Mouse (Mus musculus): Measurements from ENCODE around the gene Mvb12a. TPM values are rescaled to one million over a fixed set of nuclear protein-coding genes. Genes with fewer than 3 reads are reported as not detected.

The Mvb12a gene
- polyA plus RNA-seq, 1 experiment from 2014 or later = 61.7 TPM

GRCm38 (mm10) chr8:71567587-71567986, 24.9 kb downstream of the Mvb12a start:
- peaks cover 9% of the 10 kb centered on the region; the same call in 1 of the 2 replicates for H3K27me3 ChIP-seq (ENCODE audit: insufficient read depth, low read length)

GRCm38 (mm10) chr8:71568387-71568937, 25.7 kb downstream of the Mvb12a start, which contains the start of gene Slc27a1:
TSS of gene Slc27a1 (plus strand) at chr8:71568882.
- DNase-seq (no peak), ATAC-seq (no peak)
- no peak for TF ChIP-seq CTCF (IDR thresholded peaks at IDR 0.05; ENCODE audit: low read depth)
- TF ChIP-seq EP300 (IDR thresholded peaks at IDR 0.05; ENCODE audit: low read depth) = no peak
- 27% methylated on average over 8 of the region's 13 CpGs for WGBS (ENCODE audit: insufficient replicate concordance)
- Histone ChIP-seq H3K27ac (ENCODE audit: low read depth) (peak within 1 kb of the TSS; percentile 90), H3K27me3 (ENCODE audit: insufficient read depth, low read length) (peaks cover 3% of the 10 kb centered on the region; the same call in 1 of the 2 replicates), H3K4me3 (ENCODE audit: low read depth, low read length) (peak within 1 kb of the TSS; percentile 57), H3K4me1 (ENCODE audit: insufficient read depth) (peaks cover 27% of the 10 kb centered on the region), H3K36me3 (replicated peaks; ENCODE audit: insufficient read depth, low read length) (no peaks in the 10 kb centered on the region), H3K9me3 (ENCODE audit: low read length) (peaks cover 3% of the 10 kb centered on the region; the same call in 1 of the 2 replicates), H3K4me2 (ENCODE audit: low read depth, low read length) (peak within 1 kb of the TSS; percentile 81), H3K9ac (replicated peaks) (peak within 1 kb of the TSS; percentile 55)

More at GRCm38 (mm10) chr8:71567587-71567986, 24.9 kb downstream of the Mvb12a start:
- Histone ChIP-seq H3K9ac (replicated peaks) (no peak overlapping the region), H3K4me2 (ENCODE audit: low read depth, low read length) (no peak overlapping the region), H3K36me3 (replicated peaks; ENCODE audit: insufficient read depth, low read length) (no peaks in the 10 kb centered on the region), H3K4me3 (ENCODE audit: low read depth, low read length) (no peak overlapping the region), H3K9me3 (ENCODE audit: low read length) (peaks cover 3% of the 10 kb centered on the region; the same call in 1 of the 2 replicates), H3K27ac (ENCODE audit: low read depth) (no peak overlapping the region), H3K4me1 (ENCODE audit: insufficient read depth) (peaks cover 32% of the 10 kb centered on the region)
- 74% methylated on average over 7 of the region's 7 CpGs for WGBS (ENCODE audit: insufficient replicate concordance)
- no peak for TF ChIP-seq CTCF (IDR thresholded peaks at IDR 0.05; ENCODE audit: low read depth)
- no peak for TF ChIP-seq EP300 (IDR thresholded peaks at IDR 0.05; ENCODE audit: low read depth)
- ATAC-seq (no peak), DNase-seq (no peak)

GRCm38 (mm10) chr8:71568941-71569340, 26.2 kb downstream of the Mvb12a start:
- Histone ChIP-seq H3K27ac (ENCODE audit: low read depth) (0 out of 2 replicates have a peak overlapping the region, but pooled peaks have one; percentile 44), H3K4me3 (ENCODE audit: low read depth, low read length) (no peak overlapping the region), H3K9me3 (ENCODE audit: low read length) (peaks cover 3% of the 10 kb centered on the region; the same call in 1 of the 2 replicates), H3K9ac (replicated peaks) (no peak overlapping the region), H3K4me1 (ENCODE audit: insufficient read depth) (peaks cover 27% of the 10 kb centered on the region), H3K36me3 (replicated peaks; ENCODE audit: insufficient read depth, low read length) (no peaks in the 10 kb centered on the region), H3K27me3 (ENCODE audit: insufficient read depth, low read length) (peaks cover 3% of the 10 kb centered on the region; the same call in 1 of the 2 replicates), H3K4me2 (ENCODE audit: low read depth, low read length) (peak overlapping the region; percentile 81; the same call in 1 of the 2 replicates)
- TF ChIP-seq CTCF (IDR thresholded peaks at IDR 0.05; ENCODE audit: low read depth) = no peak
- ATAC-seq (no peak), DNase-seq (no peak)
- WGBS (ENCODE audit: insufficient replicate concordance) = 53% methylated on average over 6 of the region's 6 CpGs

GRCm38 (mm10) chr8:71569366-71570290, 26.9 kb downstream of the Mvb12a start:
- Histone ChIP-seq H3K27ac (ENCODE audit: low read depth) (peak overlapping the region; percentile 90), H3K4me2 (ENCODE audit: low read depth, low read length) (peak overlapping the region; percentile 81), H3K36me3 (replicated peaks; ENCODE audit: insufficient read depth, low read length) (no peaks in the 10 kb centered on the region), H3K9me3 (ENCODE audit: low read length) (no peaks in the 10 kb centered on the region), H3K4me3 (ENCODE audit: low read depth, low read length) (peak overlapping the region; percentile 57), H3K9ac (replicated peaks) (peak overlapping the region; percentile 55), H3K27me3 (ENCODE audit: insufficient read depth, low read length) (peaks cover 3% of the 10 kb centered on the region; the same call in 1 of the 2 replicates), H3K4me1 (ENCODE audit: insufficient read depth) (peaks cover 27% of the 10 kb centered on the region)
- ATAC-seq (peak; percentile 88), DNase-seq (peak; percentile 85)
- no peak for TF ChIP-seq EP300 (IDR thresholded peaks at IDR 0.05; ENCODE audit: low read depth)
- no peak for TF ChIP-seq CTCF (IDR thresholded peaks at IDR 0.05; ENCODE audit: low read depth)
- WGBS (ENCODE audit: insufficient replicate concordance) = 3% methylated on average over 49 of the region's 51 CpGs

GRCm38 (mm10) chr8:71570291-71570954, 27.7 kb downstream of the Mvb12a start:
- Histone ChIP-seq H3K4me2 (ENCODE audit: low read depth, low read length) (peak overlapping the region; percentile 81), H3K4me1 (ENCODE audit: insufficient read depth) (peaks cover 27% of the 10 kb centered on the region), H3K36me3 (replicated peaks; ENCODE audit: insufficient read depth, low read length) (no peaks in the 10 kb centered on the region), H3K9ac (replicated peaks) (peak overlapping the region; percentile 19), H3K9me3 (ENCODE audit: low read length) (no peaks in the 10 kb centered on the region), H3K27me3 (ENCODE audit: insufficient read depth, low read length) (peaks cover 3% of the 10 kb centered on the region; the same call in 1 of the 2 replicates), H3K4me3 (ENCODE audit: low read depth, low read length) (peak overlapping the region; percentile 57), H3K27ac (ENCODE audit: low read depth) (peak overlapping the region; percentile 57)
- 1% methylated on average over 41 of the region's 41 CpGs for WGBS (ENCODE audit: insufficient replicate concordance)
- DNase-seq (peak; percentile 90), ATAC-seq (peak; percentile 84)
- TF ChIP-seq EP300 (IDR thresholded peaks at IDR 0.05; ENCODE audit: low read depth) = peak; percentile 48; the same call in 1 of the 2 replicates
- TF ChIP-seq CTCF (IDR thresholded peaks at IDR 0.05; ENCODE audit: low read depth) = no peak

Data from liver, postnatal 0 days (tissue).